Mouse (Mus musculus) left cerebral cortex, adult 11 months (tissue): ENCODE measurements at regions not wholly inside any gene's neighbourhood (a gene's known extent, or its start where the extent isn't known, plus 50 kb on each side); places are given as distances from the start of the nearest gene placed in this dataset.
"Not testable (repeated sequence)": the region's sequence is repeated elsewhere in the genome, so short reads cannot be mapped to it uniquely, and the experiment has no call there.

Experiments
- DNase-seq: peaks from one replicate; pipeline ENCODE4 v3.0.0; 2022; ENCODE audit warnings: low spot score

DNA sequence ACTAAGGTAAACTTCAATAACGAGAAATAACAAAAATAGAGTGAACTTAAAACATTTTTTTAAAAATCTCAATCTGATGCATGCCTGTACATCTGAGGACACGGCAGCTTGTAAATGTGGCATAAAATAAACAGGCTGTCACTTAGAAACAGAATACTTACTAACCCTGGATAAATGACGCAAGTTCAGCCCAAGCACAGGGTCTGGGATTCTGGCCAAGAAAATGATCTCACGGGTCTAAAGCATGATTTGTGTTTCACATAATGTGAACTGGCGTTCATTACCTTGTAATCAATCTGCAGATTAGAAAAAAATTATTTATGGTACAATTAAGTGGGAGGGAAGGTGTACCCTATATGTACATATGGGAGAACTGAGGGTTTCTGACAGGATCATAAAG is 512.1 kb upstream of the Vrk2 start:
- no peak for DNase-seq

DNA sequence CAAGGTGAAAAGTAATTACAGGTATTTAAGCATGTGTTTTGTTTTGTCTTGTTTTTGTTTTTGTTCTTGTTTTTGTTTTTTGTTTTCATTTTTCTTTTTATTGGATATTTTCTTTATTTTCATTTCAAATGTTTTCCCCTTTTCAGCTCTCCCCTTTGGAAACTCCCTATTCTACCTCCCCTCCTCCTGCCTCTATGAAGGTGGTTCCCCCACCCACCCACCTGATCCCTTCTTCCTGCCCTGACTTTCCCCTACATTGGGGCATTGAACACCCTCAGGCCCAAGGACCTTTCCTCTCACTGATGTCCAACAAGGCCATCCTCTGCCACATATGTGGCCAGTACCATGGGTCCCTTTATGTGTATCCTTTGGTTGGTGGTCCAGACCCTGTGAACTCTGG is 509.1 kb upstream of the Vrk2 start:
- no peak for DNase-seq

GRCm38 (mm10) chr11:27102045-27102444 is 508.2 kb upstream of the Vrk2 start:
- no peak for DNase-seq

DNA sequence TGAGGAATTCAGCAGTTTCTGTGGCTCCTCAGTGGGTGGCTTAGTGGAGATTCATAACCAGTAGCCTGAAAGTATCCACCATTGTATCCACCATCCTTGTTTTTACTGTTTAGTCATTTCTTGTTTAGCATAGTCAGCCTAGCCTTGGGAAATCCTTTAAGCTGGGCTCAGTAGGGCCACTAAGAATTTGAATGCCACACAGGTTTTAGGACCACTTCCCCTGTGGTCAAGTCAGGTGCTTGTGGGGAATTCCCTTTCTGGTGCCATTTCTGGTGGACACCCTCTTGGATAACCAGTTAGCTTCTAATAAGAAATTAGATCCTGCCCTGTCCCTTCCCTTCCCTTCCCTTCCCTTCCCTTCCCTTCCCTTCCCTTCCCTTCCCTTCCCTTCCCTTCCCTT is 502.8 kb upstream of the Vrk2 start:
- DNase-seq = no peak

DNA sequence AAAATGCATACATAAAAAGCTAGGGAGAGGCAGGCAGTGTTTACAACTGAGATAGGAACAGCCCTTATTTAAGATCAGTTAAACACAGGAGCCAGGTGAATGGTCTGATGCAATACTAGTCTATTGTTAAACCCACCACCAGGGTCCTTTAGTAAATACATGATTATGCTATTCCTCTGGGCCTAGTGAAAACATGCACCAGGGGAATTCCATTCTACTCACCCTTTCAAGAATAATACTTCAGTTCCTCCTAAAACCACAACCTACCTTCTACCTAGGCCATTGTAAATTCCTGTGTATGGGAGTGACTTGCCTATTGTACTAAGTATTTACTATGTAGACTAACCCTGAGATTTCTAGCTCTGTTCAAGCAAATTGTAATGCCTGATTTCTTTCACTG is 501.7 kb upstream of the Vrk2 start:
- not testable (repeated sequence) for DNase-seq

- DNase-seq = no peak
Observed at GRCm38 (mm10) chr11:27086516-27086915, 492.7 kb upstream of the Vrk2 start.

- no peak for DNase-seq
Observed at GRCm38 (mm10) chr11:27081188-27081587, 487.4 kb upstream of the Vrk2 start.

DNA sequence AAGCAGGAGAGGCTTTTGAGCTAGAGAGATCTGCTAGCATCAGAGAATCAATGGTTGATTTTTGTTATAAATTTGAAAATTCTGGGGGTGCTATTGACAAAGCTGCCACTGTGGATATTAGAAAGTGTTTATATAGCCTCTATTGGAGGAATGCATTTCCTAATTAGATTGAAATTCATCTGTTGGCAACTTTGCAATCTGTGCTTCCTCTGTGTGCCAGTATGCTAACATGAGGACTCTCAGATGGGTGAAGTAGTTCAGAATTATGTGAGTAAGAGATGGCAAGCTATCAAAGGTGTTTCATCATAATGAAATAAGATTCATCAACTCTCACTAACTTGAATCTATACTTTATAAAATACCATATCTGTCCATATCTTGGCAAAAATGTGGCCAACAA is 476.6 kb upstream of the Vrk2 start:
- no peak for DNase-seq

DNA sequence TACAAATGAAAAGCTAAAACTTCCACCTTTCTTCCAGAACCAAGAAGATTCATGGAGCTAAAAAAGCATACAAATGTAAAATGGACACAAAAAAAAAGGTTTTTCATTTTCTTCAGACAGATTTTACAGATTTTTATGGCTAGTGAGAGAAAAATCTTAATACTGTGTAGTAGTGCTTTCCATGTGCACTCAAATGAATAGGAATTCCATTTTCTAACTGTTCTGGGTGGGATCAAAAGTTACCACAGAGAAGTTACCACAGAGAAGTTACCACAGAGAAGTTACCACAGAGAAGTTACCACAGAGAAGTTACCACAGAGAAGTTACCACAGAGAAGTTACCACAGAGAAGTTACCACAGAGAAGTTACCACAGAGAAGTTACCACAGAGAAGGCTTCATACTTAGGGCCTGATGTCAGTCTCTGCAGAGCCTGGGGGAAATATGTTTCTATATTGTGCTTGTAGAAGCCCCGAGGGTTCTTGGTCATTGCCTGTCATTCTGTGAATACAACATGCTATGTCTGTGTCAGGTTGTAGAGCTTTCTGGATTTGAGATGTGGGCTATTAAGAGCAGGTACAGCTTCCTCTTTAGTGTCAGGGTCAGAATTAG is 433.5 kb upstream of the Vrk2 start:
- no peak for DNase-seq

DNA sequence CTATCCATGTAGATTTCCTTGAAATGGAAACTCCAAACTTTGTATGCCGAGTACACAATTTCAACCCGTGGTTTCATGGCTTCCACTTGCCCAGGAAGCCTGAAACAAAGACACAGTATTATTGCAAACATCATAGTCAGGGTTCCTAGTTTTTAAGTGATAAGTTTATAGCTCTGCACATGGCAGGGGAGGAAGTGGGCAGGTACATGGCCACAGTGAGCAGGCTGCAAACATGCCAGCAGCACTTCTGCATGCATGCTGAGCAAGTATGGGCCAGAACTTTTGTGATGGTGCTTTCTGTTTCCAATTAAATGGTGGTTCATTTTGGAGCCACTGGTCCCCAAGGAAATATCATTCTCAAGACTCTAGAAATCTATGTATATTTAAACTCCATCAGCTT is 431.7 kb upstream of the Vrk2 start:
- no peak for DNase-seq

GRCm38 (mm10) chr11:26996292-26997099 is 402.7 kb upstream of the Vrk2 start:
- DNase-seq = peak; percentile 48

DNA sequence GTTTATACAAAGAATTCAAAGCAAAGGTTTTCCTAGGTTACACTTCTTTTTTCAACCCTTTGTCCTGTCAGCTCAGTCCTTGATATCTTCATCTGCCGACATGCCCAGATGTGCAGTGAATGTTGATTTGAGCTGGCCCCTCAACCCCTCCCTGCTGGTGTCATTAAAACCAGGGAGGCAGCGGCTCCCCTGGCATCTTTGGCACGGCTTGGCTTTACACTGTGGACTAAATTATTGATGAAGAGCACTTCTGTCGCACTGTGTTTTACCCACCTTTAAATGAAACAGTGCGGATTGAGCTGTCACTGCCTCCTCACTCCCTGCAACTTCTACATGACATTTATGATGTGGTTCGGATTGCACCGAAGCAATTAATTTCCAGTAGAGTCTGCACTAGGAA is 387.4 kb upstream of the Vrk2 start:
- DNase-seq = no peak

DNA sequence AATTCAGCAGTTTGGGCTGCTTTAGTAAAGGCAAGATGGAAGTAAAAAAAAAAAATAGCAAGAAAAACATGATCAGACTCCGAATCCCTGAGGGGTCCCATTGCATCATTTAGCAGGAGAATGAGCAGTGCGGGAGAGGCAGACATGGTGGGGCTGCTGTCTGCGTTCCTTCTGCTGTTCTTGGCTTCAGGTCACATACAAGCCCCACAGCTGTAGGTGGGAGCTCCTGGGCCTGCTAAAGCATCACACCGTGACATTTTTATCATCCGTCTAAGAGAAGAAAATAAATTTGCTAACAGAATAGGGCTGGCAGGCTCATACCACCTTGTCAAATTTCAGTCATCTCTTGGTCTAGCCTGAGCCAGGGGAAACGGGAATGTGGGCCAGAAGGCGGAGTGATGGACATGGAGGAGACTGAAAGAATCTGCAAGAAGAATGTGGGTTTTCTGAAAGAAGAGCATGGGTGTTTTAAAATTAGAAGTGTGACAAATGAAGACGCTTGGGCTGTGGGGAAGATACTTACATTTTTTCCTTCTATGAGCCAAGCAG is 378.8 kb upstream of the Vrk2 start:
- no peak for DNase-seq

GRCm38 (mm10) chr11:26971161-26971560 is 377.4 kb upstream of the Vrk2 start:
- DNase-seq = no peak

GRCm38 (mm10) chr11:26967427-26967826 is 373.6 kb upstream of the Vrk2 start:
- DNase-seq = no peak

DNA sequence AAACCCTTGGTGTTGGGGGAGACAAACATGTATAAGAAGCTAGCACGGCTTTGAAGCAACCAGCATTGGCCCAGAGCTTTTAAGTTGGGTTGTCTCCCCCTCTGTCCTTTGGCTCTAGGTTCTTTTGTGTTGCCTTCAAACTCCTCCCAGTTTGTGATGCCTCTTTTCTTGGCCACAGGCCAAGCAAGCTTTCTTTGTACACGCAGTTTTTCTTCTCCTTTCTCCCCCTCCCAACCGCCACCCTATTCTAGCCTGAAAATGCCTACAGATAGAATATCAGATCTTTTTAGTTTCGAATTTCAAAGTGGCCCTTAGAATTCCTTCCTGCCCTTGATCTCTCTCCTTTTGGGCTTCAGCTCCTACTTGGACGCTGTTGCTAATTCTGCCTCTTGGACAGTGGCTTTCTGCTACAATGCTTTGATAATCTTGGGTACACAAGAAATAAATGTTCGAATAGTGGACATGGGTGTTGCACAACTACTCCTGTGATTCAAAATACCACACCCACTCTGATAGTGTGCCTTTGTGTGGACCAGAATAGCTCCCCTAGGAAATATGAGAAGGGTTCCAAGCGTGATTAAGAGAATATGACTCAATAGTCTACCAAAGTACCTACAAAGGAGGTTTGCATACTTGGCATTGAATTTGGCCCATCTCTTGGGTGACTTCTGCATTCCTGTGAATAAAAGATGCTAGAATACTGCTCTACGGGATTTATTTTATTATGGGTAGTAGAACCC is 369.3 kb upstream of the Vrk2 start:
- DNase-seq = no peak

- DNase-seq = no peak
Observed at GRCm38 (mm10) chr11:26962040-26962927, 368.5 kb upstream of the Vrk2 start.

DNA sequence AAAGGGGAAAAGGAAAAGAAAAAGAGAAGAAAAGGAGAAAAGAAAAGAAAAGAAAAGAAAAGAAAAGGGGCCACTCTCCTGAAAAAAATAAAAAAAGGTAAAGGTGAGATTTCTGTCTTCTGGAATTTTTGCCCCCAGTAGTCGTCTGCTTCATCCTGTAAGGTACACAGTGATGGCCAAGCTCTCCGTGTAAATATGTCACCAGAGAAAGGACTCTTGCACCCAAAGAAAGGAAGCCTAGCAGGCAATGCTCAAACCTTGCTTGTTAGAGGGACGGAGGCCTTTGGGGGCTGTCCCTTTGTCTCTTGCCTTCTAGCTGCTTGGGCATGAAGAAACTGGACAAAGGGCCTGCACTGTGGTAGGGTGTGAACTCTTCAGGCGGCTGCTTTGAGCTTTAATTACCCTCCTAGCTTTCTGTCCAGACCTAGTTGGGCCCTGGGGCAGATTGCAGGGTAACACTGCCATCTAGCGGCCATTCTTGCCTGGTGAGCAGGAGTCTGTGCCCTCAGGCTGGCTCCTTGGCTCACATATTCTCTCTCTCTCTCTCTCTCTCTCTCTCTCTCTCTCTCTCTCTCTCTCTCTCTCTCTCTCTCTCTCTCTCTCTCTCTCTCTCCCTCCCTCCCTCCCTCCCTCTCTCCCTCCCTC is 367.7 kb upstream of the Vrk2 start:
- peak; percentile 79 for DNase-seq

DNA sequence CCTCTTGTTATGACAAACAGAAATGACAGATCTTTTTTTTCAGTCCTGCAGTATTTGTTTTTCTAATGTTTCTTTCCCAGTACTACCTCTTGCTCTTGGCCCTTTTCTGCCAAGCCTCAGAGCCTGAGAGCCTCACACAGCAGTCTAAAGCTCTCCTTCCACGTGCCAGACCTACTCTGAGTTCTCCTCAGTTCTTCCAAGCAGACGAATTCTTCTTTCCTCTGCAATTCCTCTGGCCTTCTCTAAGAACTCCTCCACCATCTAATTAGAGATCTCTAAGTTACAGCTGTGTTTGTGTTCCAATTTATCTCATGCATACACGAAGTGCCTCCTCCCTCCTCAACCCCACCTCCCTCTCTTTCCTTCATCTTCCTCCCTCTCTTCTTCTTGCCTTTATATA is 362.4 kb upstream of the Vrk2 start:
- DNase-seq = no peak

- DNase-seq = no peak
Observed at GRCm38 (mm10) chr11:26931766-26932165, 338.0 kb upstream of the Vrk2 start.

DNA sequence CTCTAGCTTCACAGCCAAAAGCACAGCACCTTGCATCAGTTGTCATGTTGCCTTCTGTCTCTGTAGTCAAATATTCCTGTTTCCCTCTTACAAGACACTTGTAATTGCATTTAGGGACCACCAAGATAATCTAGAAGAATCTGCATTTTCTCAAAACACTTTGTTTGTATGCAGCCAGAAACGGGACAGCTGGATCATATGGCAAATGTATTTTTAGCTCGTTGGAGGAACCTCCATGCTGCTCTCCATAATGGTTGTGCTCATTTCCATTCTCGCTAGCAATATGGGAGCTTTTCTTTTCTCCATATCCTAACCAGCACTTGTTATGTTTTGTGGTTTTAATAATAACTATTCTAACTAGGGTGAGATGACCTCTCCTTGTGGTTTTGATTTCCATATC is 313.3 kb upstream of the Vrk2 start:
- DNase-seq = no peak
